ENCODE assay signal across 8 mouse cellular contexts in the genomic region with DNA sequence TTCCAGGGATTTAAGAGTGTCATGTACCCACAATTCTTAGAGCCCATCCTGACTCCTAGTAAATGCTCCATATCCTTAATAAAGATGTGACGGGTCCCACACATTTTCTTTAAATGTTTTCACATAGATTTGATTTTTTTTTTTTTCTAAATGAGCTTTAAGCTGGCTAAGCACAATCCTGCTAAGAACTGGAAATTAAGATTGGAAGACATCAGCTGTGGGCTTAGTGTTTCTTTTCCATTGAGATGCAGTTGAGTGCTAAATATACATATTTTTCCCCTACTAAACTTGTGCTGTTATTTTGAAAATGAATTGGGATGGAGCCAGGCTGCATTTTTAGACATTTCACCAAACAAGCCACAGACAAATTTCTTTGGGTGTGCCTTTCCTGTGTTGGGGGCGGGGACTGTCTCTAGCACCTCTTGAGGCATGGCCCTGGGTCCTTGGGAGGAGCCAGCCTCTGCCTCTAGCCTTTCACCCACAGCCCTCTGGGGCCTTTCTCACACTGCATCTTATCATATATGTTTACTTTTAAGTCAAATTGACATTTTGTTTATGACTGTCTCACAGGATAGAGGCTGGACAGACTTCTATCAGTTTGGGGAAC. TPM values are rescaled to one million over a fixed set of nuclear protein-coding genes. Genes with fewer than 3 reads are reported as not detected.
A peak's percentile ranks its signal among the peaks of the same experiment; 100 is the strongest.
DNase-seq lines count a peak whose midpoint lies in the region; ATAC-seq and TF ChIP-seq lines count a peak whose summit lies in the region.

No protein-coding gene starts in this region.

- 57% methylated on average over 2 of the region's 2 CpGs for WGBS in heart, embryonic 11.5 days (ENCODE audit: insufficient replicate concordance)
- WGBS in lung, postnatal 0 days: 40% methylated on average over 2 of the region's 2 CpGs

- no peak overlapping the region for H3K4me3 ChIP-seq in heart, embryonic 11.5 days (ENCODE audit: low read depth, low read length)
- no peak overlapping the region for H3K4me3 ChIP-seq in lung, postnatal 0 days (ENCODE audit: low read depth, low read length)

- no peak overlapping the region for H3K4me2 ChIP-seq in heart, embryonic 11.5 days
- H3K4me2 ChIP-seq in lung, postnatal 0 days (replicated peaks; ENCODE audit: low read depth, low read length): no peak overlapping the region; the same call in 1 of the 2 replicates

- no peaks in the 10 kb centered on the region for H3K36me3 ChIP-seq in heart, embryonic 11.5 days (ENCODE audit: control insufficient read depth, insufficient read depth, low read length)
- no peaks in the 10 kb centered on the region for H3K36me3 ChIP-seq in lung, postnatal 0 days (ENCODE audit: insufficient read depth, low read length)

- peak; percentile 98 for DNase-seq in heart, adult 11 months
- DNase-seq in brain, adult 2 months (ENCODE audit: low read depth, low spot score): peak; percentile 58
- peak; percentile 45 for DNase-seq in kidney, adult 11 months
- DNase-seq in lung, postnatal 0 days (ENCODE audit: low spot score): peak; percentile 95
- no peak for DNase-seq in ovary, postnatal 10 days (ENCODE audit: low spot score)
- no peak for DNase-seq in right cerebral cortex, adult 2 months (ENCODE audit: low spot score in 2 of 2)
- DNase-seq in cerebellum, adult 9-11 months: no peak

- no peaks in the 10 kb centered on the region for H3K9me3 ChIP-seq in heart, embryonic 11.5 days (replicated peaks; ENCODE audit: control insufficient read depth, low read length)
- H3K9me3 ChIP-seq in lung, postnatal 0 days (ENCODE audit: low read length): no peaks in the 10 kb centered on the region

- no peak overlapping the region for H3K9ac ChIP-seq in heart, embryonic 11.5 days (ENCODE audit: low read depth, low read length)
- H3K9ac ChIP-seq in lung, postnatal 0 days (replicated peaks; ENCODE audit: low read depth): no peak overlapping the region

- no peak for TF ChIP-seq CTCF in lung, postnatal 0 days (IDR thresholded peaks at IDR 0.05)

- peak; percentile 64; the same call in 1 of the 2 replicates for TF ChIP-seq EP300 in lung, postnatal 0 days (IDR thresholded peaks at IDR 0.05)

- H3K27ac ChIP-seq in heart, embryonic 11.5 days (ENCODE audit: low read depth, low read length): no peak overlapping the region
- peak overlapping the region; percentile 90 for H3K27ac ChIP-seq in lung, postnatal 0 days (ENCODE audit: low read length)

- ATAC-seq in heart, embryonic 11.5 days (replicated peaks; ENCODE audit: insufficient number of reproducible peaks, low FRiP score, low TSS enrichment): no peak
- peak; percentile 73 for ATAC-seq in lung, postnatal 0 days

- H3K4me1 ChIP-seq in heart, embryonic 11.5 days (ENCODE audit: control insufficient read depth, insufficient read depth, low read length): peaks cover 42% of the 10 kb centered on the region
- H3K4me1 ChIP-seq in lung, postnatal 0 days (ENCODE audit: insufficient read depth, low read depth, low read length): peaks cover 20% of the 10 kb centered on the region; the same call in 1 of the 2 replicates

- no peaks in the 10 kb centered on the region for H3K27me3 ChIP-seq in heart, embryonic 11.5 days (ENCODE audit: control insufficient read depth, insufficient read depth, low read length)
- H3K27me3 ChIP-seq in lung, postnatal 0 days (replicated peaks; ENCODE audit: insufficient read depth, low read length): no peaks in the 10 kb centered on the region

RNA-seq across cellular contexts. Expression of a gene that starts 36.6 kb away (rescaled TPM):
- polyA plus RNA-seq in heart, embryonic 11.5 days (2014; fragmentation: Nextera tagmentation; extraction: Ambion mirVana): 18.4 and 19.3 TPM in 2 replicates
- polyA plus RNA-seq in lung, postnatal 0 days (2015; fragmentation: Nextera tagmentation; extraction: Ambion mirVana): 92.8 and 116 TPM in 2 replicates

Comparison
In these comparisons a context has a peak if more than half of its experiments do, and no peak if none do; other contexts are left out.
1. DNase-seq: peak in heart, adult 11 months (single experiment), brain, adult 2 months (single experiment), kidney, adult 11 months (single experiment) and lung, postnatal 0 days (single experiment); none in ovary, postnatal 10 days (single experiment), right cerebral cortex, adult 2 months (0 of 2) and cerebellum, adult 9-11 months (single experiment).